Mouse (Mus musculus) frontal cortex, adult (tissue): ENCODE measurements around the gene Tsc2.
A peak's percentile ranks its signal among the peaks of the same experiment; 100 is the strongest.

ENCODE experiments used
- ATAC-seq: cut with Nextera tagmentation; 2 replicates; pipeline ENCODE4 v1.9.2; 2017; ENCODE audit warnings: mild to moderate bottlenecking, moderate library complexity, mixed read lengths; ENCODE audit not compliant: low TSS enrichment

The Tsc2 gene

DNA sequence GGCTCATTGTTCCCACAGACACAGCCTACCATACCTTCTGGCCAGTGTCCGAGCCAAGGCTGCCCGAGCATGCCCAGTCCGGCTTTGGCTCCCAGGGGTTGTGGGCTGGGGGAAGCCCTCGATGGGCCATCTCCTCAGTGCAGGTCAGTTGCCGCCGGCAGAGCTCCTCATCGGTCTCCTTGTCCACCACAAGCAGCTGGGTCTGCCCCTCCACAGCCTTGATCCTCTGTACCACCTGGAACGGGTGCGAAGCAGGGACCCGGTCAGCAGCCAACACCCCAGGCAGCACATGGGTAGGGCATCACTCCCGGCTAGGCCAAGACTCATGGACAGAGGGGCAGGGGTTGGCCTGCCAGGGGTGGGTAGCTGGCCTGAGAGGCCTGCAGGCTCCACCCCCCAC is 15.1 kb upstream of the Tsc2 start:
- ATAC-seq = no peak

- ATAC-seq = no peak
These were observed 14.0 kb upstream of the Tsc2 start for GRCm38 (mm10) chr17:24646381-24646780.

DNA sequence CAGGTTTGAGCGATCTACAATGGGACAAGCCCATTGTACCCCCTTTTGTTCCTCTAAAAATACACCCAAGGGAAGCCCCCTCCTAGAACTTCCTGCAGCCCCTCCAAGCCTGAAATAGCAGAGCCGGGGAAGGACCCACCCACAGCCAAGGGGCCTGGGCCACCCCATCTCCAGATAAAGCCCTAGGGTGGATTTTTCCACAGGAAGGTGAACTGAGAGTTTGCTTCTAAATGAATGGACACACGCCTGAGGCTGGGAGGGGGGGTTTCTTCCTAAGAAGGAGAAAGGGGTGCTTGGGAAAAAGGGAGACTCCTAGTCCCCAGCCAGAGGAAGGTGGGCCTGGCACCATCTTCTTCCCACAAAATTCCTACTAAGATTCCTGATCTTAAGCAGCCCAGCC is 13.5 kb upstream of the Tsc2 start:
- no peak for ATAC-seq

DNA sequence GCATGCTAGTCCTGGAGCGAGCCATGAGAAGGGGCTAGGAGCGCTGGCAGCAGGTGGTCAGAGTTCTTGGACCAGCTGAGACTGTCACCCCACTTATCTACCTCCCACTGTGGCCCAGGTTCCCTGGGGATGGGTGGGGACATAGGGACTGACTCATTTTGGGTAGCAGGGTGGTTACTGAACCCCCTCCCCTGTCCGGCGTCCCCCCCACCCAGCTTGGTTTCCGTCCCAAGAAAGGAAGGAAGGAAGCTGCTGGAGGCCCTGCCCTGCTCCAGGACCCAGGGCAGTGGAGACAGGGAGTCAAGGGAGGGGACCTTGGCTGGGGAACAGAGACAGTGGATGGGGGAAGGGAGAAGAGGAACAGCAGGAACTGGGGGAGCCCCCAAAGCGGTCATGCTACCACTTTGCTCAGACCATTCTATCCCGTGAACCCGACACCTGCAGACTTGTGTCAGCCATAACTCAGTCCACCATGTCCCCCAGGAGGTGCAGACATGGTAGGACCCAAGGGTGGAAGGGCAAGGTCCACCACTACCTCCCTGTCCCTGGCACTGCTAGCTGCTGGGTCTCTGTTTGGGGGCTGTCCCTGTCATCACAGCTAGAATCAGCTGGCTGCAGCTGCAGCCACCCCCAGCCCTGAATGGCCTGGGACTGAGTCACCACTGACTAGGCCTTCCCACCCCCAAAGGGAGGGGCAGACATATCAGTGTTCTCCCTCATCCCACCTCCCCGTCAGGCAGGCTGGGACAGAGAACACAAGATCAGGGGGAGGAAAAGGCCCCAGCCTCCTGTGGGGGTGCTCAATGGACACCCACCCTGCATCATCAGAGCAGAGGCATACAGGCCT is 12.7 kb upstream of the Tsc2 start:
- ATAC-seq = no peak

GRCm38 (mm10) chr17:24644030-24644715 is 11.7 kb upstream of the Tsc2 start:
- ATAC-seq = no peak

- no peak for ATAC-seq
These were observed 10.4 kb upstream of the Tsc2 start for GRCm38 (mm10) chr17:24642791-24643343.

DNA sequence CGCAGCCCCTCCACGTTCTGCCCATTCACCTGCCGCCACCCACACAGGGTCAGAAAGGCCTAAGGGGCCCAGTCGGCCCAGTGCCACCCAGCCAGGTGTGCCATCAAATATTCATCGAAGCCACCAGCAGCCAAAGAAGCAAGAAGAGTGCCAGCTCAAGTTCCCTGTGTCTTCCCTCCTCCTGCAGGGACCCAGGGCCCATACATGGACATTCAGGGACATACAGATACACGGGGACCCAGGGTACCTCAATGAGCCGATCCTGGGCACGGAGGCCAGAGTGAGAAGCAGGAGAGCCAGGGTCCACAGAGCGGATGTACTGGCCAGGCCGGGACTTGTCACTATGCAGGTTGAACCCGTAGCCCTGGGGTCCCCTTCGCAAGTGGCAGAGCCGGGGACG is 9.5 kb upstream of the Tsc2 start:
- ATAC-seq = no peak

DNA sequence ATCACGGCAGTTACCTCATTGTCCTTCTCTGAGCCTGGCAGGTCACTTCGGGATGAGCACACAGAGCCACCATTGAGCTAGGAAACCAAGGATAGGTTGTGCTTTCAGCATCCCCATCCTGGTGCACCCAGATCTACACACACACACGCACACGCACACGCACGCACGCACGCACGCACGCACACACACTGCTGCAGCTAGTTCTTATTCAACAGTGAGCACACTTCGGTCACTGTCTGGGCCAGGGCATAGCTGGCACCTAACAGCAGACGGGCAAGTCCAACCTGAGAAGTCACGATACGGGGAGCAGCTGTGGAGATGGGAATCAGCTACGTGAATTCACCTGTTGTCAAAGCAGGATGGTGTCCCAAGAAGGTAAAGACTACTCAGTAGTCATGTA is 8.2 kb upstream of the Tsc2 start:
- no peak for ATAC-seq

GRCm38 (mm10) chr17:24640119-24640518 is 7.7 kb upstream of the Tsc2 start:
- no peak for ATAC-seq

GRCm38 (mm10) chr17:24639571-24639988 is 7.2 kb upstream of the Tsc2 start:
- ATAC-seq = no peak

DNA sequence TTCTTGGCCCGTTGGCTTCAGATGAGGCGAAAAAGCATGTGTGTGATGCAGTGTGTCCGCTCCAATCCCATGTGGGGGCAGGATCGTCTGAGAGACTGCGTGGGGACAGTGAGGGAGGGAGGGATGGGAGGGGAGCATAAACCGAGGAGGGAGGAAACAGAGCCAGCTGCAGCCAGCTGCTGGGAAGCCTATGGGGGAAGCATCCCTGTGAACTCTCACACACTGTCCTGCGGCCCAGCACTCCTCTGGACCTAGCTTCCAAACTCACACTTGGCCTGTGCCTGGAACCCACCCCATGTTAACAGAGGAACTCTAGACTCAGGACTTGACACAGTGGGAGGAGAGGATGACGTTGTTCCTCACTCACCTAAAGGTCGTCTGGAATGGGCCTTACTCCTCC is 6.4 kb upstream of the Tsc2 start:
- ATAC-seq = no peak

GRCm38 (mm10) chr17:24638214-24638613 is 5.8 kb upstream of the Tsc2 start:
- ATAC-seq = no peak

DNA sequence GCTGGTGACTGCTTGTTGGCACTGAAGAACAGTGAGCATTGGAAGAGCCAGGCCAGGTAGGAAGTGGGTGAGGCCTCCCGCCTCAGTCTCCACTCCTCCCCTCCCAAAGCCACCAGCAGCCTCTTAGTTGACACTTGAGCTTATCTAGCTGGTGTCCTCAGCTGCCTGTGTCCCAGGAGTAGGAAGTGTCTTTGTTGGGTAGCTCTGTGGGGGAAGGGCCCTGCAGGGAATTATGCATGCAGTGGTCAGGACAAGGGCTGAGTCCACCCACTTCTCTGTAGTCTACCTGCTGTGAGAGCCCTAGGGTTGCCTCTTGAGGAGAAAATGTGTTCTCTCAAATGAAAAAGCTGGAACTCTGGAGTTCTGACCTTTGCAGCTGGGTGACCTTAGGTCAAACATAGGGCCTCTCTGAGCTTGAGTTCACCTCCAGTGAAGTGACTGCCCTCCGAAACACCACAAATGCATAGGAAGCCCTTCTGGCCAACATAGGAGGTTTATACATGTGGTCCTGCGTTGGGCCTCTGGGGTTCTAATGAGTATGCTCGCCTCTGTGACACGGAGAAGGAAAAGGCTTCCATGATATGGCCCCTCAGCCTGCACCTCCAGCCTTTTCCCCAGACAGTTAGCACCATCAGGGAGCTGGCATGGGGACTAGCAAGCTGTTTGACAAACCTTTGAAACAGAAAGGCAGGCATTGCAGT is 4.5 kb upstream of the Tsc2 start:
- no peak for ATAC-seq

GRCm38 (mm10) chr17:24635694-24636093 is 3.3 kb upstream of the Tsc2 start:
- ATAC-seq = no peak

DNA sequence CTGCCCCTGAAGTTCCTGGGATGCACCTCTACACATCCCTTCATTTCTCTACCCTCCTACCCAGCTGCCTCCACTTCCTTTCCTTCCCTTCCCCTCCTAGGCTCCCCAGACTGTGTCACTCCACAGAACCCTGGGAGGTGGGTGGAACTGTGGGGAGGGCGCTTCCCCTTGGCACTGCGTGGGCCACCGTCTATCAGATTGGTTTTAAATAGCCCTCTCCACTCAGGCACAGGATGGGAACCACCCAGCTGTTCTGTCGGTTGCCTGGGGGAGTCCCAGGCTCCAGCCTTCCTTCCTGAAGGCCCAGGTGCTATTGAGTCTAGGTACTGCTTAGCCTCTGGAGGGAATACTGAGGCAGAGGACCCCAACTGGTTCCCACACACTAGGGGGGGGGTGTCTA is 2.6 kb upstream of the Tsc2 start:
- ATAC-seq = 0 out of 2 replicates have a peak, but pooled peaks have one; percentile 22

DNA sequence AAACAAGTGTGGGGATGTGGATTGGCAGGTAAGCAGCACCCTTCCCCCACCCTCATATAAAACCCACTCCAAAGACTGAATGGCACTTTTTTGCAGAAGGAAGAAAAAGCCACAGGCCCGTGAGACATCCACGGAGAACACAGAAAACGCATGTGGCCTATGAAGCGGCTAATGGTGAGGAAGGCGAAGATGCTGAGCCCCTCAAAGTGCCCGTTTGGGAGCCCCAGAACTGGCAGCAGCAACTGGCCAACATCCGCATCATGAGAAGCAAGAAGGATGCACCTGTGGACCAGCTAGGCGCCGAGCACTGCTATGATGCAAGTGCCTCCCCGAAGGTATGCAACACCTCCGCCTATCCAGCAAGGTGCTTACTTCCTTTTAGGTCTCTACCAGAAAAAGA is 1.4 kb upstream of the Tsc2 start:
- no peak for ATAC-seq

GRCm38 (mm10) chr17:24632813-24633449 is 501 bp upstream of the Tsc2 start:
- no peak for ATAC-seq

DNA sequence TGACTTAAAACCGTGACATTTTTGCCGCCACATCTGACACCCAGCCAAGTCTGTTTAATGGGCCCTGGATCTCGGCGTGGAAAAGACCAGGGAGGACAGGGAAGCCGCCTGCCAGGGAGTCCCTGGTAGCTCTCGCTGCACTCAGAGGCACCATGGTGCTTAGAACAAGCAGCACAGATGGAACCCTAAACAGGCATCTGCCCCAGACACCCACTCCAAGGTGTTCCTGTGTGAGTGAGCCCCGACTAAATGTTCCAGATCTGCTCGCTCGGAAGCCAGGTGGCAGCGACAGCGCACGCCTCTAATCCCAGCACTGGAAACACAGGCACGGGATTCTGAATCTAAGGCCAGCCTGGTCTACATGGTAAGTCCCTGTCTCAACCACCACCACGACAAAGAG is 2.4 kb downstream of the Tsc2 start:
- ATAC-seq = 0 out of 2 replicates have a peak, but pooled peaks have one; percentile 24

- ATAC-seq = no peak; the same call in 1 of the 2 replicates
These were observed 3.8 kb downstream of the Tsc2 start for GRCm38 (mm10) chr17:24628646-24629045.

DNA sequence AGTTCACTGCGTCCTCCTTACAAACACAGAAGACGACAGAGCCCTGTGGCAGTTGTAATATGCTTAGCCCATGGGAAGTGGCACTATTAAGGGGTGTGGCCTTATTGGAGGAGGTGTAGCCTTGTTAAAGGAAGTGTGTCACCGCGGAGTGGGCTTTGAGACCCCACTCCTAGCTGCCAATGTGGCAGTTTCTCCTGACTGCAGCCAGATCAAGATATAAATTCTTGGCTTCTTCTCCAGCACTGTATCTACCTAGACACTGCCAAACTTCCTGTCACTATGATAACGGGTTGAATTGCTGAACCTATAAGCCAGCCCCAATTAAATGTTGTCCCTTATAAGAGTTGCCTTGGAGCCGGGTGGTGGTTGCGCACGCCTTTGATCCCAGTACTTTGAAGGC is 7.0 kb downstream of the Tsc2 start:
- ATAC-seq = no peak

DNA sequence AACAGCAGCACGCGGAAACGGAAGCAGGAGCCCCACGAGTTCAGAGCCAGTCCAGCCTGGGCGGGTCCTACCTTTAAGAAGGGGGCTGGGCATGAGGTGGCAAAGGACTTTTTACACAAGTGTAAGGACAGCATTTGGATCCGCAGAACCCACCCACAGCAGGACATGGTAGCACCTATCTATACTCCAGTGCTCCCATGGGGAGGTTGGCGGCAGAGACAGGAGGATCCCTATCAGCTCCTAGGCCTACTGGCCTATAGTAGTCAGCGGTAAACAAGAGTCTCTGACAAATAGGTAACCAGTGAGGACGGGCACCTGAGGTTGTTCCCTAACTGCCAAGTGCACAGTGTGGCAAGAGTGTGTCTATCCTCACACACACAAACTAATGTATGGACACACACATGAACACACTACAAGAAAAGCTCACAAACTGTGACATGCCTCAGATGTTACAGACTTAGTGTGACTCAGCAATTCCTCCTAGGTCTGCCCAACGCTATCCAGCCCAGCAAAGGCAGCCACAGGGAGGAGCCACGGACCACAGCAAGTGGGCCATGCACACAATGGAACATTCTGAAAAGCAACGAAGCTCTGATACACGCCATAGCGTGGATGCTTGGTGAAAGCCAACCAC is 14.8 kb downstream of the Tsc2 start:
- ATAC-seq = no peak
